Mouse (Mus musculus) embryonic facial prominence, embryonic 10.5 days (tissue): ENCODE results near the gene Htra1. TPM values are rescaled to one million over a fixed set of nuclear protein-coding genes. Genes with fewer than 3 reads are reported as not detected.

ENCODE experiments used
- DNase-seq: peaks from one replicate; pipeline ENCODE4 v3.0.0-alpha.2; 2017; ENCODE audit warnings: low spot score
- H3K27ac ChIP-seq: fragments of 300-500 bp; sonication (generic); replicated peaks from 2 replicates; pipeline ENCODE4 v1.5.1; 2016; ENCODE audit warnings: mild to moderate bottlenecking
- H3K27me3 ChIP-seq: fragments of 300-500 bp; sonication (generic); replicated peaks from 2 replicates; pipeline ENCODE4 v1.6.1; 2016; ENCODE audit warnings: low read depth, mild to moderate bottlenecking; ENCODE audit not compliant: poor library complexity, severe bottlenecking
- H3K36me3 ChIP-seq: fragments of 300-500 bp; sonication (generic); replicated peaks from 2 replicates; pipeline ENCODE4 v1.6.1; 2016; ENCODE audit warnings: mild to moderate bottlenecking, moderate library complexity
- H3K4me1 ChIP-seq: fragments of 300-500 bp; sonication (generic); 2 replicates; pipeline ENCODE4 v1.6.1; 2016
- H3K4me3 ChIP-seq: fragments of 300-500 bp; sonication (generic); 2 replicates; pipeline ENCODE4 v1.5.1; 2016; ENCODE audit warnings: mild to moderate bottlenecking, moderate library complexity
- H3K9me3 ChIP-seq: fragments of 300-500 bp; sonication (generic); 2 replicates; pipeline ENCODE4 v1.6.1; 2016; ENCODE audit warnings: mild to moderate bottlenecking
- WGBS: fragments of 180-500 bp; shearing (Covaris S2); methylation state at CpG from one replicate; pipeline ENCODE4 v1.1.7; 2016; 5-methylcytosine and 5-hydroxymethylcytosine counted together
- polyA plus RNA-seq: library from polyadenylated mRNA; unstranded; fragments of >200 nt; fragmentation: Nextera tagmentation; extraction: Ambion mirVana; gene quantifications from 2 replicates; pipeline ENCODE4 v1.2.1, GENCODE M21; 2016

Htra1 gene
- polyA plus RNA-seq, 1 experiment from 2014 or later = 3.2 TPM

DNA sequence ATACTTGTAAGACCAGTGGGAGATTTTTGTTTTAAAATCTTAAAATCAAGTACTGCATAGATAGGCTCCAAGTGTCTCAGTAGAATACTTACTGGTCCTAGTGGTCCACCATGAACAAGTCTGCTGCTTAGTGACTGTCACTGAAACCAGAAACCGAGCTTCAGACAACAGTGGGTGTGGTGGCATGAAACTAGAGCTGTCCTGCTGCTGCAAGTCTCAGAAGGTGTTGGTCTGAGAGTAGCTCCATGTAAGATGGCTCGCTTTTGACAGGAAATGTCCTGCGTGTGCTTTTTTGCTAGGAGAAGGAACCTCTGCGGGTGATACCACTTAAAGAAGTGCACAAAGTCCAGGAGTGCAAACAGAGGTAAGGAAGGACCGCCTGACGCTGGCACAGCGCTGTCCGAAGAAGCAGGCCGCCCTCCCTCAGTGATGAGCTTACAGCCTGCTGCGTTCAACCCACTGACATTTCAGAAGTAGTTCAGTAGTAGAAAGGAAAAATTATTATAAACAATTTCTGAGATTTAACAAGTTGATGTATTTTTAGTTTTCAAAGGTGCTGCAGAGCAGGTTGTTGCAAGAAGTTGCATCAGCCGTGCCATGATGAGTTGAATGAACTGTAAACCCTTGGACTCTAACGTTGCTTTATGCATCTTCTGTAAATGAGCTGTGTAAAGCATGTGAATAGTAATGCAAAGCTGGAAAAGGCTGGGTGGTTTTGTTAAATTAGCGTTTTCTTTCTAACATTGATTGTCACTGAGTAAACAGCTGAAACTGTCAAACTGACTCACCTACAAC is 31.1 kb upstream of the Htra1 start:
- WGBS = 89% methylated on average over 13 of the region's 13 CpGs
- H3K4me1 ChIP-seq = no peaks in the 10 kb centered on the region
- no peak overlapping the region for H3K27ac ChIP-seq
- no peak for DNase-seq
- H3K9me3 ChIP-seq = no peaks in the 10 kb centered on the region
- no peaks in the 10 kb centered on the region for H3K27me3 ChIP-seq
- no peak overlapping the region for H3K4me3 ChIP-seq
- peaks cover 37% of the 10 kb centered on the region for H3K36me3 ChIP-seq

DNA sequence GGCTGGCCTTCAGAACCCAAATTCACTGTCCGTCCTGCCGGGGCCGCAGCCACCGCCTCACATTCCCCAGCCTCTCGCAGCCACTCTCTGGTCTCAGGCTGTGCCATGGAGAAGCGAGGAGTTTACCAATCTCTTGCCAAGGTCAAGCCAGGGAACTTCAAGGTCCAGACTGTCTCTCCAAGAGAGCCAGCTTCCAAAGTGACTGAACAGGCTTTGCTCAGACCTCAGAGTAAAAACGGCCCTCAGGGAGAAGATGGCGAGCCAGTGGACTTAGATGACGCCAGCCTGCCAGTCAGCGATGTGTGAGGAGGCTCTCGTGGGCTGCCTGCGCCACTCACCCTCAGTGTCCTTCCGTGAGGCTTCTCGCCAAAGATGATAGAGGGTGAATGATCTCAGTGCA is 25.1 kb upstream of the Htra1 start:
- Histone ChIP-seq H3K4me3 (no peak overlapping the region), H3K9me3 (no peaks in the 10 kb centered on the region), H3K27ac (no peak overlapping the region), H3K36me3 (peaks cover 26% of the 10 kb centered on the region), H3K27me3 (no peaks in the 10 kb centered on the region), H3K4me1 (no peaks in the 10 kb centered on the region)
- no peak for DNase-seq
- 93% methylated on average over 14 of the region's 14 CpGs for WGBS

DNA sequence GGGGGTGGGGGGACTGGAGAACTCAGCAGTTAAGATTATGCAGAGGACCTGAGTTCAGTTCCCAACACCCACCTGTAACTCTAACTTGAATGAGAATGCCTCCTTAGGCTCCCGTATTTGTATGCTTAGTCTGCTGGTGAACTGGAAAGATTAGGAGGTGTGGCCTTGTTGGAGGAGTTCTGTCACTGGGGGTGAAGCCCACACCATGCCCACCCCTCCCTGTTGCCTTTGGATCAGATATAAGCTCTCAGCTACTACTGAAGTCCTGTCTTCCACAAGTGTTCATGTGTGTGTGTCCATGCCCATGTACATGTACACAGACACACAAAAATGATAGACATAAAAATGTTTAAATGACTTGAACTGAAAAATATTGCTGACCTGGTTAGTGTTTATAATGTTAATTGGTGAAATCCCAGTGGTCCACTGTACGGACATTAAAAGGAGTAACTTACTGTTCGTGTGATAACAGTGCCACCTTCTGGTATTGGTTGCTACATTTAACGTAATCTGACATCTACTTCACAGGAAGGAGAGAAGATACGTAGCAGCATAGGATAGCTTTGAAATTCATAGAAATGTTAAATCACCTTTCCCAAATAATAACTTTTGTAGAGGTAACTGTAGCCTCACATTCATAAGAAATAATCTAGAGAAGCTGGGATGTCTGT is 21.1 kb upstream of the Htra1 start:
- no peak for DNase-seq
- 60% methylated on average over 5 of the region's 5 CpGs for WGBS

DNA sequence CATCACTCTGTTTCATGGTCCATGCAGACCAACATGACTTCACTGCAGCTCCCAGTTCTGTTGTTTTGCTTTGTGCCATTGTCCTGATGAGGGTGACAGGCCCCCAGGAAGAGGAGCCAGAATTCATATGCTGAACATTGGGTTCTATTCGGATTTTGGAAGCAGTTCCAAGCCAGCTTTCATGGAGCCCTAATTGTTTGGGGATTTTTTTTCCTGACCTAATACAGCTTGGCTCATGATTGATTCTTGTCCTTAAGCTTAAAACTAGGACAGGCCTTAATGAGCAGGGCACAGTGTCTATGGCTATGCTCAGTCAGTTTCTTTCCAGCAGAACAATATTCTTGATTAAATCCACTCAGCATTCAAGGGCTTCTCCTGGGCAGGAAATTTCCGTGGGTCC is 17.7 kb upstream of the Htra1 start:
- no peaks in the 10 kb centered on the region; the same call in 1 of the 2 replicates for H3K36me3 ChIP-seq
- H3K27ac ChIP-seq = no peak overlapping the region
- no peak for DNase-seq
- H3K4me1 ChIP-seq = no peaks in the 10 kb centered on the region
- WGBS = 69% methylated on average over 2 of the region's 2 CpGs
- no peak overlapping the region for H3K4me3 ChIP-seq
- H3K27me3 ChIP-seq = no peaks in the 10 kb centered on the region
- H3K9me3 ChIP-seq = no peaks in the 10 kb centered on the region

More for the DNA sequence above, 21.1 kb upstream of the Htra1 start:
- Histone ChIP-seq H3K36me3 (peaks cover 14% of the 10 kb centered on the region), H3K4me1 (no peaks in the 10 kb centered on the region), H3K4me3 (no peak overlapping the region), H3K27me3 (no peaks in the 10 kb centered on the region), H3K9me3 (no peaks in the 10 kb centered on the region), H3K27ac (no peak overlapping the region)

DNA sequence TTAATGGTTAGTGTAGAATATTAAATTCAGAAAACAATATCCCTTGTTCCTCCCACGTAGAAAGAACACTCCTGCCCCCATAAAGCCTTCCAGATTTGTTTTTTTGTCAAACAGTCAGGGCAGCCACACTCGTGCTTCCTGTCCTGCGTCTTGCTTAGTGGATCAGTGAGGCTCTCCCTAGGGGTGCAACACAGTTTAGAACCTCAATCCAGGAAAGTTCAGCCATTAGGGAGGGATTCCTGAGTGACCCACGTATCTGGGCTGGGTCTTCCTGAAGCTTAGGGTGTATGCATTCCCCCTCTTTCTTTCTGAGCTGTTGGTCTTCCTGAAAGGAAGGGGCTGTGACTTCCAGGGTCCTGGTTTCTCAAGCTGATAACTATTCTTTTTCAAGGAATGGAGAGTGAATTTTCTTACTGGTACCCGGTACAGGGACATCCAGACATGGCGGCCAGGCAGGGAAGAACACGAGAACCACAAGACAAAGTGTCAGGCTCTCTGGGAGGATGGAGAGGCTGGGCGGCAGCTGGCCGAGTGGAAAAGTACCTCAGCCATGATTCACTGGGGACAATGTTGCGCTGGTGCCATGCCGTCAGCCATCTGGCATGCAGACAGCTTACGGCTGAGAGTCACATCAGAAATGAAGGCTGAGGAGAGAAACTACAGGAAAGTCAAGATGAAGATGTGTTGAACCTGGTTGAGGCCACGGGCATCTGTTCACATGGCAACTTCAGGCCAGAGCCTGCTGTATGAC is 12.8 kb upstream of the Htra1 start:
- Histone ChIP-seq H3K27ac (no peak overlapping the region), H3K9me3 (no peaks in the 10 kb centered on the region), H3K36me3 (no peaks in the 10 kb centered on the region), H3K27me3 (no peaks in the 10 kb centered on the region), H3K4me3 (no peak overlapping the region), H3K4me1 (no peaks in the 10 kb centered on the region)
- no peak for DNase-seq
- WGBS = 79% methylated on average over 13 of the region's 13 CpGs

DNA sequence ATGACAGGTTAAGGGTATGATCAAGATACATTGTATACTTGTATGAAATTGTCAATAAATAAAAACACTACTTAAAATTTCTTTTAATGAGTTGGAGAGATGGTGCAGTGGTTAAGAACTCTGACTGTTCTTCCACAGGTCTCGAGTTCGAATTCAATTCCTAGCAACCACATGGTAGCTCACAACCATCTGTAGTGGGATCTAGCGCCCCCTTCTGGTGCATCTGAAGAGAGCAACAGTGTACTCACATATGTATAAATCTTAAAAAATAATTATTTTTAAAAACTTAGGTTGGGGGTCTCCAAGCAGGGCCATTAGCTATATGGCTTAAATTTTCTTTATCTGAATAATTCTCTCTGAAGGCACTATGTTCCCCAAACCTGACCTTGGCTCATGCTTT is 5.5 kb upstream of the Htra1 start:
- H3K9me3 ChIP-seq = no peaks in the 10 kb centered on the region
- no peak for DNase-seq
- no peak overlapping the region for H3K4me3 ChIP-seq
- peaks cover 1% of the 10 kb centered on the region for H3K4me1 ChIP-seq
- 66% methylated on average over 3 of the region's 3 CpGs for WGBS
- no peak overlapping the region for H3K27ac ChIP-seq
- H3K27me3 ChIP-seq = peaks cover 34% of the 10 kb centered on the region
- H3K36me3 ChIP-seq = no peaks in the 10 kb centered on the region

DNA sequence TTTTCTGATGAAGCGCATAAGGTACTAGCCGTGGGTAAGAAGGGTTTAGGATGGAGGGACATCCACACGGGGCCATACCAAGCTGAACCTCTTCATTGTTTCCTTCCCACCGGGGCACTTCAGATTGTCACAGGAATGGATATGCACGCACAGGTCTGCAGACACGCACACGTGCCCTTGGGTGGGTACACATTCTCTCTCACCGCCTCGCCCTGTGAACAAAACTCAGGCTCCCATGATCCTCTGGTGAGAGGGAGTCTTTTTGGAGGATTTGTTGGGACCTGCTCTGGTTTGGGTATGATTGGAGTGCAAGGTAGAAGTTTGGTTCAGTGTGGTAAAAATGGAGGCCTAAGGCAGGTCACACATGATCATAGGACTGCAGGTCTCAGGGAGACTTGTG is 3.0 kb upstream of the Htra1 start:
- Histone ChIP-seq H3K9me3 (no peaks in the 10 kb centered on the region), H3K36me3 (no peaks in the 10 kb centered on the region), H3K4me1 (peaks cover 16% of the 10 kb centered on the region), H3K27me3 (peaks cover 59% of the 10 kb centered on the region), H3K27ac (no peak overlapping the region), H3K4me3 (no peak overlapping the region)
- 84% methylated on average over 9 of the region's 9 CpGs for WGBS
- DNase-seq = no peak

DNA sequence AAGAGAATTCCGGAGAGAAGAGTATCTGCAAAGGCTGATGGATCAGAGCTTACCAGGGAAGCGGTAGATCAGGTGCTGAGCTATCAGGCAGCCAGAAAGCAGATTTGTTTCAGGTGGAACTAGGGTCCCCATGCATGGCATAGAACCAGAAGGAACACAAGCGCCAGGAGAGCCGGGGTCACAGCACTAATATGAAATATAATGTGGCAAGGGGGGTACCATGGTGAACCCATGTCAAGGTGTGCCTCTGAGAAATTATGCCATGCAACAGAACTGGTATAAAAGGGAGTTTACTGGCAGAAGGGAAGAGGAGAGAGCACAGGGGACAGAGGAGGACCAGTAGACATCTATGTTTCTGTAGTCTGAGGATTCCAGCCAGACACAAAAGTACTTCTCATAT is 1.3 kb upstream of the Htra1 start:
- Histone ChIP-seq H3K36me3 (no peaks in the 10 kb centered on the region), H3K27ac (no peak overlapping the region), H3K9me3 (no peaks in the 10 kb centered on the region), H3K27me3 (peaks cover 76% of the 10 kb centered on the region), H3K4me3 (no peak overlapping the region), H3K4me1 (peaks cover 16% of the 10 kb centered on the region)
- 89% methylated on average over 4 of the region's 4 CpGs for WGBS
- DNase-seq = no peak

DNA sequence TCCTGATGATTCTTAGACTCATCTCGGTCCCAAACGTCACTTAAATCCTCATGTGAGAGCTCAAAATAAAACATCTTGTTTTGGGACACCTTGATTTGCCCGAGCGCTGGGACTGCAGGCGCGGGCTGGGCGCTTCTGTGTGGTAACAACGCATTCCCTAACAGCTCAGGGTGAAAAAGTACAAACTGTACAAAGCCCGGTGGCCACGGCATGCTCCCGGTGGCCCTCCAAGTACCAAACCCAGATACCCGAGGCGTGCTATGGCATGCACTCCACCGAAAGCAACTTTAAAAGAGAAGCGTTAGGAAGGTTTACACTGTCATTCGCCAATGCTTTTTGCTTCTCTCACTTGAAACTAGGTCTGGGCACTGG is 504 bp upstream of the Htra1 start:
- Histone ChIP-seq H3K27me3 (peaks cover 84% of the 10 kb centered on the region), H3K9me3 (no peaks in the 10 kb centered on the region), H3K4me1 (peaks cover 16% of the 10 kb centered on the region), H3K36me3 (no peaks in the 10 kb centered on the region), H3K27ac (no peak overlapping the region), H3K4me3 (peak overlapping the region; percentile 61)
- WGBS = 14% methylated on average over 16 of the region's 16 CpGs
- DNase-seq = no peak

DNA sequence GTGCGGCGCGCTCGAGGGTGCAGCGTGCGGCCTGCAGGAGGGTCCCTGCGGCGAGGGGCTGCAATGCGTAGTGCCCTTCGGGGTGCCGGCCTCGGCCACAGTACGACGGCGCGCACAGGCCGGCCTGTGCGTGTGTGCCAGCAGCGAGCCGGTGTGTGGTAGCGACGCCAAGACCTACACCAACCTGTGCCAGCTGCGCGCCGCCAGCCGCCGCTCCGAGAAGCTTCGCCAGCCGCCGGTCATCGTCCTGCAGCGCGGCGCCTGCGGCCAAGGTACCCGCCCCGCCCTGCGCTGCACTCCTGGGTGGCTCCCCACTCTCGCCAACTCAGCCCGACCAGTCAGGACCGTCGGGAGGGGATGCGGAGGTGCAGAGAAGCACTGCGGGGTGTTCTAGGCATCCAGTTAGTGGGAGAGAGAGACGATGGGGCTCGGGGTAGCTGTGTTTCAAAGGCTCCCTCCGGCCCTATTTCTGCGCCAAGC is 601 bp downstream of the Htra1 start:
- Histone ChIP-seq H3K27ac (no peak overlapping the region; the same call in 1 of the 2 replicates), H3K4me3 (peak overlapping the region; percentile 61), H3K4me1 (peaks cover 16% of the 10 kb centered on the region), H3K27me3 (peaks cover 93% of the 10 kb centered on the region), H3K9me3 (no peaks in the 10 kb centered on the region), H3K36me3 (no peaks in the 10 kb centered on the region)
- WGBS = 2% methylated on average over 49 of the region's 49 CpGs
- DNase-seq = peak; percentile 43

DNA sequence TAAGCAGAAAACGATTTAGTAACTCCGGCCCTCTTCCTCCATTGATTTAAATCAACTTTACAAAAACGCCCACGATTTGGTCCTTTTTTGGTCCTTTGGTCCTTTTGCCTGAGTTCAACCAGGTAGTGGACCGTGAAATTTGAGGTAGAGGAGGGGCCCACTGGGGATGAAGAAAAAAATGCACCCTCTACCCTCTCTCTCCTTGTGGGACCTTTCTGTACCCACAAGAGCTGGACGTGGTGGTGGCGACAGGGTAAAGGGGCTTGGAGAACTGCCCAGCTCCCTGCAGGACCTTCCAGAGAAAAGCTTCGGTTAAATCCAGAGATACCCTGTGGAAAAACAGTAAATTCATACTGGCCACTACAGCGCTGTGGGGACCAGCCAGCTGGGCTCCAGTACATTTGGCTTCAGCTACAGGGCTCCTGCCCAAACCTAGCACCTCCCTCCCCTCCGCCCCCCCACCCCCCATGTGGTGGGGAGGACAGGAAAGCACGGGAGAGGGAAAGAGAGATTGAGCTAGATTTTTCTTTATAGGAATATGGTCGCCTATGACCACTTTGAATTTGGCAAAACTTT is 1.4 kb downstream of the Htra1 start:
- Histone ChIP-seq H3K36me3 (no peaks in the 10 kb centered on the region), H3K9me3 (no peaks in the 10 kb centered on the region), H3K27ac (no peak overlapping the region), H3K4me3 (no peak overlapping the region), H3K27me3 (peaks cover 90% of the 10 kb centered on the region), H3K4me1 (peaks cover 16% of the 10 kb centered on the region)
- 28% methylated on average over 12 of the region's 12 CpGs for WGBS
- no peak for DNase-seq

DNA sequence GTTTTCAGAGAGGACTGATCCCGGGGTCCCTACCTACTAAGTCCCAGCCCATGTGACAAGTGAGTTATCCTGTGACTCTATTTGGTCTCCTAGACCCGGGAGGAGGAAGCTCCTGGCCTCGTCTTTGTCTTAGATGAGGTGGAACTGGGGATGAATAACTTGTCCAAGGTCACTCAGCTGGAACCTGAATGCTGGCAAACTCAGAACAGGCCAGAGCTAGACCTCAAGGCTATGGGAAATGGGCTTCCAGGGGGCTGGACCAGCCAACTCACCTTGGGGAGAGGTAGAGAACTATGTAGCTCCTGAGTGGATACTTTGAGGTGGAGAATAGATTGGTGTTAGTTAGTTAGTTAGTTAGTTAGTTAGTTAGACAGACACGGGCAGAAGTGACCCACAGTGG is 2.1 kb downstream of the Htra1 start:
- peaks cover 84% of the 10 kb centered on the region for H3K27me3 ChIP-seq
- no peaks in the 10 kb centered on the region for H3K9me3 ChIP-seq
- no peak overlapping the region for H3K4me3 ChIP-seq
- no peak overlapping the region for H3K27ac ChIP-seq
- H3K4me1 ChIP-seq = peaks cover 16% of the 10 kb centered on the region
- DNase-seq = no peak
- WGBS = 63% methylated on average over 4 of the region's 4 CpGs
- no peaks in the 10 kb centered on the region for H3K36me3 ChIP-seq
